Mouse (Mus musculus) heart, embryonic 16.5 days (tissue): ENCODE measurements at regions not wholly inside any gene's neighbourhood (a gene's known extent, or its start where the extent isn't known, plus 50 kb on each side); places are given as distances from the start of the nearest gene placed in this dataset.

Experiments used
- ATAC-seq: fragments of 200-750 bp; cut with Nextera tagmentation; replicated peaks from 2 replicates; pipeline ENCODE4 v1.8.0; 2017; ENCODE audit warnings: moderate number of reproducible peaks; ENCODE audit not compliant: insufficient read depth, low FRiP score; ENCODE audit errors: extremely low read depth
- H3K27ac ChIP-seq: fragments of 300-500 bp; sonication (generic); 2 replicates; pipeline ENCODE4 v1.5.1; 2014; ENCODE audit warnings: mild to moderate bottlenecking, low read length, control low read depth, moderate library complexity
- H3K27me3 ChIP-seq: fragments of 300-500 bp; sonication (generic); 2 replicates; pipeline ENCODE4 v1.6.1; 2014; ENCODE audit warnings: low read length, mixed read lengths; ENCODE audit not compliant: control insufficient read depth, insufficient read depth
- H3K36me3 ChIP-seq: fragments of 300-500 bp; sonication (generic); 2 replicates; pipeline ENCODE4 v1.6.1; 2014; ENCODE audit not compliant: control insufficient read depth, insufficient read depth
- H3K4me1 ChIP-seq: fragments of 300-500 bp; sonication (generic); 2 replicates; pipeline ENCODE4 v1.6.1; 2014; ENCODE audit warnings: low read length, mixed read lengths; ENCODE audit not compliant: control insufficient read depth, insufficient read depth
- H3K4me2 ChIP-seq: fragments of 300-500 bp; sonication (generic); 2 replicates; pipeline ENCODE4 v1.6.1; 2014; ENCODE audit warnings: low read depth, mild to moderate bottlenecking, control low read depth, low read length
- H3K4me3 ChIP-seq: fragments of 300-500 bp; sonication (generic); 2 replicates; pipeline ENCODE4 v1.5.1; 2014; ENCODE audit warnings: mild to moderate bottlenecking, control low read depth, low read length
- H3K9ac ChIP-seq: fragments of 300-500 bp; sonication (generic); 2 replicates; pipeline ENCODE4 v1.6.1; 2014; ENCODE audit warnings: low read length, control low read depth
- H3K9me3 ChIP-seq: fragments of 300-500 bp; sonication (generic); replicated peaks from 2 replicates; pipeline ENCODE4 v1.6.1; 2016; ENCODE audit warnings: low read length; ENCODE audit not compliant: control insufficient read depth
- WGBS: fragments of 180-500 bp; shearing (Covaris S2); extraction: QIAGEN DNeasy Blood & Tissue Kit; methylation state at CpG from one replicate; pipeline ENCODE4 v1.1.7; 2014; 5-methylcytosine and 5-hydroxymethylcytosine counted together

DNA sequence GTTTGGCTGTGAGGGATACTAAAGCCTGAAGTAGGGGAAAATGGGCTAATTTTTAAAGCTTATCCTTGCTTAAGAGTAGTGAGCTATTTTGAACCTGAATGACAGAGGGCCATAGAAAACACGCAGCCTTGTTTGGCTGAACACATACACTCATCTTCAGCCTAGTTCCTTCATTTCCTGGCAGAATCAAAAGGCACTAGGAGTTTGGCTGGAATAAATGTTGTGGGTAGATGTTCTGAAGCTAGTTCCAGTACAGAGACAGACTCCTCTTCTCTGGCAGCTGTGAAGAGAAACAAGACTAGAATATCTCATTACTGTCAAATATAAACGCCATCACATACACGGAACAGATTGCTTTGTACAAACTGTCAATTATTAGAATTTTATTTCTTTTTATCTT is 809.5 kb downstream of the Car8 start:
- Histone ChIP-seq H3K36me3 (no peaks in the 10 kb centered on the region), H3K4me1 (no peaks in the 10 kb centered on the region)
- 83% methylated on average over 3 of the region's 3 CpGs for WGBS

GRCm38 (mm10) chr4:7424081-7424480 is 814.8 kb downstream of the Car8 start:
- no peaks in the 10 kb centered on the region for H3K27me3 ChIP-seq
- no peak overlapping the region for H3K27ac ChIP-seq
- no peak for ATAC-seq
- H3K9ac ChIP-seq, result no peak overlapping the region
- H3K4me2 ChIP-seq, result no peak overlapping the region
- H3K9me3 ChIP-seq, result no peaks in the 10 kb centered on the region
- no peaks in the 10 kb centered on the region for H3K36me3 ChIP-seq
- no peaks in the 10 kb centered on the region for H3K4me1 ChIP-seq
- H3K4me3 ChIP-seq, result no peak overlapping the region

More for the DNA sequence above, 809.5 kb downstream of the Car8 start:
- Histone ChIP-seq H3K9ac (no peak overlapping the region), H3K27me3 (no peaks in the 10 kb centered on the region), H3K4me3 (no peak overlapping the region), H3K9me3 (no peaks in the 10 kb centered on the region), H3K27ac (no peak overlapping the region), H3K4me2 (no peak overlapping the region)
- no peak for ATAC-seq

GRCm38 (mm10) chr4:7423204-7423603 is 815.6 kb downstream of the Car8 start:
- H3K36me3 ChIP-seq, result no peaks in the 10 kb centered on the region
- no peak overlapping the region for H3K4me3 ChIP-seq
- no peaks in the 10 kb centered on the region for H3K4me1 ChIP-seq
- WGBS, result 70% methylated on average over 4 of the region's 4 CpGs
- no peaks in the 10 kb centered on the region for H3K27me3 ChIP-seq
- ATAC-seq, result no peak
- no peak overlapping the region for H3K9ac ChIP-seq
- no peak overlapping the region for H3K4me2 ChIP-seq
- no peak overlapping the region for H3K27ac ChIP-seq
- H3K9me3 ChIP-seq, result no peaks in the 10 kb centered on the region

DNA sequence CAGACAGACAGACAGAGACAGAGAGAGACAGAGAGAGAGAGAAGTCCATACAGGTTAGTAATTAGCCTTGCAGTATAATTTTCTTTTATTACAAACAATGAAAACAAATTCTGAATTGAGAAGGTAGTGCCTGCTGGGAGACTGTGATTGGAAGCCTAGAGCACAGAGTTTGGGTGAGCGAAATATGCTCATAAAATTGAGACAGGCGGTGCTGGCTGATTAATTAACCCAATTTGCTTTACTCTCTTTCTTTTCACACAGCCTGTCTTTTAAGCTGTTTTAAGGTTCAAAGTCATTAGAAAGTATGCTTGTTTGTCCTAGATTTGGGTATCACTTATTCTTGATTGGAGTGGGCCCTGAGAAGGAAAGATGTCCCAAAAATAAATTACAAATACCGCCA is 816.1 kb downstream of the Car8 start:
- ATAC-seq, result no peak
- Histone ChIP-seq H3K4me3 (no peak overlapping the region), H3K36me3 (no peaks in the 10 kb centered on the region), H3K9ac (no peak overlapping the region), H3K4me1 (no peaks in the 10 kb centered on the region), H3K27me3 (no peaks in the 10 kb centered on the region), H3K4me2 (no peak overlapping the region), H3K9me3 (no peaks in the 10 kb centered on the region), H3K27ac (no peak overlapping the region)
- WGBS, result 96% methylated on average over 3 of the region's 3 CpGs

DNA sequence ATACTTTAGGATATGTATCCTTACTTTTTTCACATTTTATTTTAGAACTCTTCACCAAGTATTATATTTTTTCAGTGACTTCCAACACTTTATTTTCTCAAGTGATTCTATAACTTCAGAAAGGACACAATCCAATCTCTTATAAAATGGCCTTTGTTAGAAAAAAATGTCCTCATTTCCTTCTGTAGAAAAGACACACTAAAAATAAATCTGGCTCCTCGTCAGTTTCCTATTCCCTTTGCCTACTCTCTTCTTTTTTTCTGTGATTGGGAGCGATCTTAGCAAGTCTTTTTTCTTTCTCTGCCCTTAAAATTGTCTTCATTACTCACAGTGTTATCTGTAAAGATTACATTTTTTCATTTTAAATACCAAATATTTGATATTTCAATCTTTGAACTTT is 824.5 kb downstream of the Car8 start:
- Histone ChIP-seq H3K27me3 (no peaks in the 10 kb centered on the region), H3K9ac (no peak overlapping the region), H3K9me3 (no peaks in the 10 kb centered on the region), H3K27ac (no peak overlapping the region), H3K4me2 (no peak overlapping the region), H3K4me3 (no peak overlapping the region), H3K36me3 (no peaks in the 10 kb centered on the region), H3K4me1 (no peaks in the 10 kb centered on the region)
- no peak for ATAC-seq
- WGBS, result 49% methylated on average over 2 of the region's 2 CpGs

GRCm38 (mm10) chr4:7392696-7393095 is 846.1 kb downstream of the Car8 start:
- WGBS, result 45% methylated on average over 1 of the region's 1 CpGs
- no peaks in the 10 kb centered on the region for H3K36me3 ChIP-seq
- H3K4me2 ChIP-seq, result no peak overlapping the region
- H3K4me1 ChIP-seq, result no peaks in the 10 kb centered on the region
- ATAC-seq, result no peak
- H3K27ac ChIP-seq, result no peak overlapping the region
- no peak overlapping the region for H3K9ac ChIP-seq
- no peak overlapping the region for H3K4me3 ChIP-seq
- H3K27me3 ChIP-seq, result no peaks in the 10 kb centered on the region
- no peaks in the 10 kb centered on the region for H3K9me3 ChIP-seq

DNA sequence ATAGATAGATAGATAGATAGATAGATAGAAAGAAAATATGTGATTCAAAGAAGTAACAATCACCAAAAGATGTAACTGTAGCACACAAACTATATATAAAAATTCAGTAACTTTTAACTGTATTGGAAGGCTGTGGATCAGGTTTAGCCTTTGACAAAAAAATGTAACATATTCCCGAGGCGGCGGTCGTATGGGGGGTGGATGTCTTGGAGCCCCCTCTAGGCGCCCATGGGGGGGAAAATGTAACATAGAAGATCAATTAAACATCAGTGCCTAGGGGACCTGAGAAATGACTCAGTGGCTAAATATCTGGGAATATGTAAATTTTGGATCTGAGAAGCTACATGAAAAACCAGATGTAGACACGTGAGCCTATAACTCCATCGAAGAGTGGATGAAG is 847.2 kb downstream of the Car8 start:
- H3K27me3 ChIP-seq, result no peaks in the 10 kb centered on the region
- 73% methylated on average over 7 of the region's 7 CpGs for WGBS
- H3K9ac ChIP-seq, result no peak overlapping the region
- no peaks in the 10 kb centered on the region for H3K4me1 ChIP-seq
- H3K4me3 ChIP-seq, result no peak overlapping the region
- no peak overlapping the region for H3K4me2 ChIP-seq
- no peaks in the 10 kb centered on the region for H3K9me3 ChIP-seq
- no peak overlapping the region for H3K27ac ChIP-seq
- H3K36me3 ChIP-seq, result no peaks in the 10 kb centered on the region
- ATAC-seq, result no peak

DNA sequence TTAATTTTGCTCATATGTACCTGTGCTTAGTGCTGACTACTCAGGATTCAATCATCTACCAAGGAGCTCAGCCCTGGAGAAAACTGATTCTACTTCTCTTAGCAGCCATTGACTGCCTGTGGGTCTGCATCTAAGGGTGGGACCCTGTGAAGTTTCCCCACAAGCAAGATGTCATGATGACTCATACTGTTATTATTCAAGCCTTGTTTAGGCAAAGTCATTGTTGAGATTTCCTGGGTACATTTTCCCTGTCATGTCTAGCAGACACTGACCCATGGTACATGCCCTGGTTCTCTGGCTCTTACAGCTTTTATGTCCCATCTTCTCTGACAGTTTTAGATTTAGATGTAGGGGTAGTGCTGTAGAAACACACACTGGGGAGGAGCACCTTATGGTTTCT is 853.8 kb downstream of the Car8 start:
- Histone ChIP-seq H3K9me3 (no peaks in the 10 kb centered on the region), H3K4me2 (no peak overlapping the region), H3K4me3 (no peak overlapping the region), H3K36me3 (no peaks in the 10 kb centered on the region), H3K9ac (no peak overlapping the region), H3K27ac (no peak overlapping the region), H3K27me3 (no peaks in the 10 kb centered on the region), H3K4me1 (no peaks in the 10 kb centered on the region)
- ATAC-seq, result no peak

DNA sequence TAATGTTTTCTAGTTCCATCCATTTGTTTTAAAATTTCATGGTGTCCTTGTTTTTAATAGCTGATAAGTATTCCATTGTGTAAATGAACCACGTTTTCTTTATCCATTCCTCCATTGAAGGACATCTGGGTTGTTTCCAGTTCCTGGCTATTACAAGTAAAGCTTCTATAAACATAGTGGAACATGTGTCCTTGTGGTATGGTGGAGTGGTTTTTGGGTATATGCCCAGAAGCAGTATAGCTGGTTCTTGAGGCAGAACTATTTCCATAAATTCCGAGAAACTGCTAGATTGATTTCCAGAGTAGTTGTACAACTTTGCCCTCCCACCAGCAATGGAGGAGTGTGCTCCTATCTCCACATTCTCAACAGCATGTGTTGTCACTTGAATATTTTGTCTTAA is 858.8 kb downstream of the Car8 start:
- Histone ChIP-seq H3K36me3 (no peaks in the 10 kb centered on the region), H3K9ac (no peak overlapping the region), H3K4me3 (no peak overlapping the region), H3K27me3 (no peaks in the 10 kb centered on the region), H3K27ac (no peak overlapping the region), H3K4me2 (no peak overlapping the region), H3K4me1 (no peaks in the 10 kb centered on the region), H3K9me3 (no peaks in the 10 kb centered on the region)
- ATAC-seq, result no peak
- WGBS, result 35% methylated on average over 2 of the region's 2 CpGs
